Mouse (Mus musculus) right cerebral cortex, adult 2 months (tissue): Measurements from ENCODE around the gene Eml1.
A peak's percentile ranks its signal among the peaks of the same experiment; 100 is the strongest.

Source experiments
- DNase-seq, 2 experiments: peaks; one replicate each; pipeline ENCODE4 v3.0.0; 2021 to 2022; ENCODE audit warnings: low spot score in 2 of 2

The Eml1 gene

GRCm38 (mm10) chr12:108546508-108547153 lies 175.9 kb downstream of the Eml1 start:
- DNase-seq: no peak

GRCm38 (mm10) chr12:108547251-108547875 lies 176.6 kb downstream of the Eml1 start:
- no peak for DNase-seq

- no peak for DNase-seq
Observed at GRCm38 (mm10) chr12:108551731-108552130, 181.0 kb downstream of the Eml1 start.

GRCm38 (mm10) chr12:108553079-108553478 lies 182.3 kb downstream of the Eml1 start:
- no peak for DNase-seq

- DNase-seq: peak; percentile 71 to 74
Observed at GRCm38 (mm10) chr12:108554120-108554841, 183.5 kb downstream of the Eml1 start, which contains the start of gene Evl. Gene Evl, plus strand, starts transcription at chr12:108554720.

GRCm38 (mm10) chr12:108554861-108555556 lies 184.3 kb downstream of the Eml1 start:
- peak in 1 of 2 experiments; percentile 52 for DNase-seq

GRCm38 (mm10) chr12:108558194-108558593 lies 187.4 kb downstream of the Eml1 start:
- no peak for DNase-seq

- DNase-seq: no peak
Observed at GRCm38 (mm10) chr12:108563238-108563637, 192.5 kb downstream of the Eml1 start.

GRCm38 (mm10) chr12:108564910-108565506 lies 194.3 kb downstream of the Eml1 start:
- DNase-seq: no peak

- peak; percentile 59 to 70 for DNase-seq
Observed at GRCm38 (mm10) chr12:108579156-108579871, 208.6 kb downstream of the Eml1 start.

GRCm38 (mm10) chr12:108583775-108584174 lies 213.0 kb downstream of the Eml1 start:
- DNase-seq: no peak
